8 mouse cellular contexts compared by ENCODE assay signal in genomic region chr12:35182675-35183074, GRCm38 (mm10).
A peak's percentile ranks its signal among the peaks of the same experiment; 100 is the strongest.
DNase-seq lines count a peak whose midpoint lies in the region; ATAC-seq and TF ChIP-seq lines count a peak whose summit lies in the region.

No protein-coding gene starts in this region.

- no peak overlapping the region for H3K27ac ChIP-seq in hindbrain, postnatal 0 days

- peak; percentile 96 for TF ChIP-seq CTCF in hindbrain, postnatal 0 days (IDR thresholded peaks at IDR 0.05; ENCODE audit: low read depth)

- H3K4me3 ChIP-seq in hindbrain, postnatal 0 days (ENCODE audit: low read length) = no peak overlapping the region

- ATAC-seq in hindbrain, postnatal 0 days = peak; percentile 93
- peak; percentile 97 for ATAC-seq in megakaryocyte progenitor cell, adult 5-6 weeks (replicated peaks; ENCODE audit: poor library complexity)

- 10% methylated on average over 3 of the region's 3 CpGs for WGBS in hindbrain, postnatal 0 days

- H3K9ac ChIP-seq in hindbrain, postnatal 0 days (replicated peaks; ENCODE audit: low read length) = no peak overlapping the region

- no peak overlapping the region for H3K4me2 ChIP-seq in hindbrain, postnatal 0 days (ENCODE audit: low read depth, low read length)

- no peaks in the 10 kb centered on the region for H3K9me3 ChIP-seq in hindbrain, postnatal 0 days (ENCODE audit: low read length)

- no peaks in the 10 kb centered on the region for H3K36me3 ChIP-seq in hindbrain, postnatal 0 days (ENCODE audit: insufficient read depth, low read length)

- no peaks in the 10 kb centered on the region for H3K4me1 ChIP-seq in hindbrain, postnatal 0 days (ENCODE audit: insufficient read depth, low read length)

- peak; percentile 47 for DNase-seq in WW6 (ENCODE audit: low read depth, low spot score)
- DNase-seq in cerebellum, adult 9-11 months = peak; percentile 64
- DNase-seq in frontal cortex, postnatal 10 days (ENCODE audit: low spot score in 2 of 2) = peak; percentile 35 to 78
- DNase-seq in hindbrain, postnatal 0 days (ENCODE audit: low spot score) = peak; percentile 92
- peak; percentile 54 to 79 for DNase-seq in layer of hippocampus, postnatal 36 days
- DNase-seq in right cerebral cortex, postnatal 10 days (ENCODE audit: low spot score in 2 of 2) = peak; percentile 83 to 91
- peak; percentile 41 for DNase-seq in urinary bladder, postnatal 10 days (ENCODE audit: low spot score)

- H3K27me3 ChIP-seq in hindbrain, postnatal 0 days (ENCODE audit: insufficient read depth, low read length) = no peaks in the 10 kb centered on the region

Comparison
In these comparisons a context has a peak if more than half of its experiments do, and no peak if none do; other contexts are left out.
1. DNase-seq: peak in every context shown above with its lines; median percentile 92 in hindbrain, postnatal 0 days; 87 in right cerebral cortex, postnatal 10 days; 66 in layer of hippocampus, postnatal 36 days; 64 in cerebellum, adult 9-11 months; 56 in frontal cortex, postnatal 10 days; 47 in WW6; 41 in urinary bladder, postnatal 10 days.